Mouse (Mus musculus) CD8-positive naive resting alpha-beta T cell, adult 57 days (primary cell): Measurements from ENCODE around the gene Olfr469. TPM values are rescaled to one million over a fixed set of nuclear protein-coding genes. Genes with fewer than 3 reads are reported as not detected.

ENCODE experiments used
- total RNA-seq: library from RNA; stranded (reverse); gene quantifications from one replicate; pipeline ENCODE4 v1.2.4, GENCODE M21; 2023

Gene Olfr469
- total RNA-seq, result not detected

GRCm38 (mm10) chr7:107825441-107825840 is at the start of gene Olfr469:
Olfr469 (minus strand) TSS chr7:107825541.

GRCm38 (mm10) chr7:107847390-107847789 is 22.0 kb upstream of the Olfr469 start, which contains the start of gene Olfr470:
Olfr470 (minus strand) TSS chr7:107847490.

GRCm38 (mm10) chr7:107811963-107812362 is 13.4 kb downstream of the Olfr469 start, which contains the start of gene Olfr467:
Olfr467 (plus strand) TSS chr7:107812263.

GRCm38 (mm10) chr7:107801108-107801507 is 24.2 kb downstream of the Olfr469 start, which contains the start of gene Ovch2:
Ovch2 (minus strand) TSS chr7:107801208.

Other genes starting within 250 kb of the Olfr469 start
- 1.9 TPM for gene Ppfibp2, start 230.3 kb downstream of the Olfr469 start, total RNA-seq
- not detected for gene 5330417H12Rik, start 200.4 kb downstream of the Olfr469 start, total RNA-seq
- gene Cyb5r2, start 67.5 kb downstream of the Olfr469 start, total RNA-seq, result not detected
- not detected for gene Ovch2, start 24.3 kb downstream of the Olfr469 start, total RNA-seq
- not detected for gene Olfr467, start 13.3 kb downstream of the Olfr469 start, total RNA-seq
- not detected for gene Olfr470, start 21.9 kb upstream of the Olfr469 start, total RNA-seq
- 0.18 TPM for gene Olfr472, start 72.4 kb upstream of the Olfr469 start, total RNA-seq
- not detected for gene Olfr473, start 104.9 kb upstream of the Olfr469 start, total RNA-seq
- not detected for gene Olfr474, start 129.1 kb upstream of the Olfr469 start, total RNA-seq
- gene Olfr476, start 139.3 kb upstream of the Olfr469 start, total RNA-seq, result not detected
- 0.18 TPM for gene Olfr477, start 161.2 kb upstream of the Olfr469 start, total RNA-seq
- not detected for gene Olfr478, start 208.4 kb upstream of the Olfr469 start, total RNA-seq
- not detected for gene Olfr479, start 225.2 kb upstream of the Olfr469 start, total RNA-seq
- not detected for gene Olfr480, start 241.8 kb upstream of the Olfr469 start, total RNA-seq